In genomic region chr5:139024351-139025105, GRCm38 (mm10) we compare ENCODE assay signal across 12 mouse cellular contexts. TPM values are rescaled to one million over a fixed set of nuclear protein-coding genes. Genes with fewer than 3 reads are reported as not detected.
DNase-seq lines count a peak whose midpoint lies in the region; ATAC-seq and TF ChIP-seq lines count a peak whose summit lies in the region.
"Had no signal": no experiment of that assay in that cellular context is flagged by ENCODE, and none has a peak within 500 bp of the region (broad histone marks: within the 10 kb centered on the region; RNA-seq: fewer than 3 reads in every experiment).

No protein-coding gene starts in this region.

- intact Hi-C loops in gastrocnemius, adult 2 months (cut with DNase I): no loop called here

- peak; percentile 37 for DNase-seq in layer of hippocampus, adult 9-10 months (ENCODE audit: low spot score)
- no peak for DNase-seq in layer of hippocampus, postnatal 25 days (ENCODE audit: extremely low spot score in 1 of 2, low spot score in 1 of 2)
- peak; percentile 75 for DNase-seq in brain, adult 2 months (ENCODE audit: low read depth, low spot score)
- peak; percentile 67 for DNase-seq in cerebellum, adult 9-11 months
- no peak for DNase-seq in gastrocnemius, adult 2 months
- DNase-seq: adrenal gland, adult 8-10 months; kidney, postnatal 4 days; lung, postnatal 10 days had no signal

- H3K4me2 ChIP-seq in forebrain, embryonic 12.5 days: no peak overlapping the region
- H3K4me2 ChIP-seq: embryonic facial prominence, embryonic 12.5 days had no signal

- WGBS in forebrain, embryonic 12.5 days: 78% methylated on average over 12 of the region's 12 CpGs

- H3K9ac ChIP-seq in forebrain, embryonic 12.5 days: no peak overlapping the region
- H3K9ac ChIP-seq: embryonic facial prominence, embryonic 12.5 days had no signal

- H3K4me3 ChIP-seq in forebrain, embryonic 12.5 days (replicated peaks): no peak overlapping the region
- no peak overlapping the region for H3K4me3 ChIP-seq in gastrocnemius, adult 2 months
- H3K4me3 ChIP-seq: embryonic facial prominence, embryonic 12.5 days had no signal

- no peaks in the 10 kb centered on the region for H3K9me3 ChIP-seq in forebrain, embryonic 12.5 days
- H3K9me3 ChIP-seq: embryonic facial prominence, embryonic 12.5 days had no signal

- no peak overlapping the region for H3K27ac ChIP-seq in forebrain, embryonic 12.5 days
- H3K27ac ChIP-seq in gastrocnemius, adult 2 months: no peak overlapping the region
- H3K27ac ChIP-seq: embryonic facial prominence, embryonic 12.5 days had no signal

- H3K4me1 ChIP-seq in forebrain, embryonic 12.5 days: peaks cover 12% of the 10 kb centered on the region; the same call in 1 of the 2 replicates

- no peak for TF ChIP-seq CTCF in gastrocnemius, adult 2 months (IDR thresholded peaks at IDR 0.05)

- no peaks in the 10 kb centered on the region for H3K27me3 ChIP-seq in forebrain, embryonic 12.5 days
- H3K27me3 ChIP-seq: embryonic facial prominence, embryonic 12.5 days had no signal

- peak; percentile 91 for ATAC-seq in megakaryocyte, adult 5-6 weeks (ENCODE audit: poor library complexity, severe bottlenecking)
- no peak for ATAC-seq in forebrain, embryonic 12.5 days (ENCODE audit: low FRiP score)

- no peaks in the 10 kb centered on the region for H3K36me3 ChIP-seq in forebrain, embryonic 12.5 days (replicated peaks)
- H3K36me3 ChIP-seq: embryonic facial prominence, embryonic 12.5 days had no signal

RNA-seq across cellular contexts. Expression of gene Pdgfa, which starts 27.4 kb away (rescaled TPM):
- 10 to 100 TPM; 42.3 to 45.8 TPM for total RNA-seq in layer of hippocampus, postnatal 25 days (2021)
- 0.13 and 0.75 TPM in 2 replicates for total RNA-seq in megakaryocyte, adult 5-6 weeks (2015)
- 0.07 and 0.12 TPM in 2 replicates for total RNA-seq in megakaryocyte, adult 5-6 weeks (2017)
- 8.5 and 10.5 TPM in 2 replicates for polyA plus RNA-seq in forebrain, embryonic 12.5 days (2016; fragmentation: Nextera tagmentation; extraction: Ambion mirVana)
- 10 to 100 TPM; 17.8 to 27.4 TPM for total RNA-seq in gastrocnemius, adult 2 months (2021)
- total RNA-seq: MEL had no signal

Comparison
In these comparisons a context has a peak if more than half of its experiments do, and no peak if none do; other contexts are left out.
1. DNase-seq: peak in layer of hippocampus, adult 9-10 months (single experiment), brain, adult 2 months (single experiment) and cerebellum, adult 9-11 months (single experiment); none in layer of hippocampus, postnatal 25 days (0 of 2) and gastrocnemius, adult 2 months (single experiment).
2. RNA of gene Pdgfa, which starts 27.4 kb away (total RNA-seq): 42.3 to 45.8 TPM in layer of hippocampus, postnatal 25 days and 17.8 to 27.4 TPM in gastrocnemius, adult 2 months; 0.07 to 0.75 TPM in megakaryocyte, adult 5-6 weeks; every median in the first group is over 10 times any median in the second.